Mouse (Mus musculus) megakaryocyte, embryonic 14.5 days (primary cell): ENCODE measurements around the gene Gm44579. TPM values are rescaled to one million over a fixed set of nuclear protein-coding genes. Genes with fewer than 3 reads are reported as not detected.

Experiments used
- H3K27me3 ChIP-seq: replicated peaks from 2 replicates; pipeline ENCODE3; 2012; ENCODE audit warnings: inconsistent platforms
- H3K36me3 ChIP-seq: replicated peaks from 2 replicates; pipeline ENCODE3; 2012; ENCODE audit warnings: low read length, inconsistent platforms, mixed read lengths
- H3K4me1 ChIP-seq: 2 replicates; pipeline ENCODE4 v1.6.1; 2012; ENCODE audit warnings: inconsistent platforms
- H3K4me3 ChIP-seq: replicated peaks from 2 replicates; pipeline ENCODE3; 2012; ENCODE audit warnings: moderate library complexity, mild to moderate bottlenecking, inconsistent platforms
- H3K9me3 ChIP-seq: 2 replicates; pipeline ENCODE4 v1.6.1; 2012; ENCODE audit warnings: inconsistent platforms
- FLI1 ChIP-seq: IDR thresholded peaks from 2 replicates; pipeline ENCODE4 v1.6.1; 2012; ENCODE audit warnings: low read length, inconsistent platforms, mixed read lengths
- GATA1 ChIP-seq: IDR thresholded peaks from 3 replicates; pipeline ENCODE4 v1.6.1; 2012; ENCODE audit warnings: mixed read lengths, low read length, inconsistent platforms, borderline replicate concordance
- polyA plus RNA-seq: library from polyadenylated mRNA; stranded (reverse); fragments of >175 nt; gene quantifications from 2 replicates; pipeline ENCODE4 v1.2.3, GENCODE M21; 2012; ENCODE audit warnings: low replicate concordance; ENCODE audit not compliant: insufficient read depth

The Gm44579 gene
- polyA plus RNA-seq, 1 experiment: not detected

DNA sequence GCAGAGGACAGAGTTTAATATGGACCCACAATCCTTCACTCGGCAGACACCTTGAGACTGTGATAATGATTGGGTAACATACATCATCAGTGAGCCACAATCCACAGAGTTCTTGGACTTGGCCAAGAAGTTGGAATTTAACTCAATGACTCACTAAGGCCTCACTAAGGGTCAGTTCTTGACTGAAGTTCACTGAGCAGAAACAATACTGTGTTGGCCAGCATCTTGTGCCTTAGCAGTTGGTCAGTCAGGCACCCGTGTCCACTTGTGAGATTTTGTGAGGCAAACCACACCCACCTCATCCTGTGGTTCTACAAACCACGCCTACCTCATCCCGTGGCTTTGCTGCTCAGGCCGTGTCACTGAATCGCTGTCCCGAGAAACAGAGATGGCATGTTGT is 11.1 kb downstream of the Gm44579 start:
- no peak overlapping the region for H3K4me3 ChIP-seq
- H3K9me3 ChIP-seq: no peaks in the 10 kb centered on the region
- no peaks in the 10 kb centered on the region for H3K4me1 ChIP-seq
- H3K36me3 ChIP-seq: no peaks in the 10 kb centered on the region
- TF ChIP-seq FLI1 (no peak), GATA1 (no peak)
- peaks cover 14% of the 10 kb centered on the region for H3K27me3 ChIP-seq

- H3K36me3 ChIP-seq: no peaks in the 10 kb centered on the region
- H3K4me1 ChIP-seq: no peaks in the 10 kb centered on the region
- no peak for TF ChIP-seq GATA1
- TF ChIP-seq FLI1: no peak
- H3K9me3 ChIP-seq: peaks cover 9% of the 10 kb centered on the region
- no peak within 1 kb of the TSS for H3K4me3 ChIP-seq
- H3K27me3 ChIP-seq: peaks cover 27% of the 10 kb centered on the region
These were observed 25.3 kb downstream of the Gm44579 start, which contains the start of gene Olfr288 for GRCm38 (mm10) chr15:98195442-98195841. Gene Olfr288, minus strand, starts transcription at chr15:98195542.

- TF ChIP-seq GATA1 (no peak), FLI1 (no peak)
- H3K4me3 ChIP-seq: no peak overlapping the region
- H3K4me1 ChIP-seq: peaks cover 29% of the 10 kb centered on the region
- no peaks in the 10 kb centered on the region for H3K9me3 ChIP-seq
- peaks cover 50% of the 10 kb centered on the region for H3K27me3 ChIP-seq
- no peaks in the 10 kb centered on the region for H3K36me3 ChIP-seq
These were observed 36.3 kb downstream of the Gm44579 start for GRCm38 (mm10) chr15:98184456-98184855.

- Histone ChIP-seq H3K36me3 (no peaks in the 10 kb centered on the region), H3K4me1 (peaks cover 29% of the 10 kb centered on the region), H3K9me3 (no peaks in the 10 kb centered on the region), H3K4me3 (peak overlapping the region; percentile 28), H3K27me3 (peaks cover 52% of the 10 kb centered on the region)
- TF ChIP-seq FLI1 (no peak), GATA1 (no peak)
These were observed 38.8 kb downstream of the Gm44579 start for GRCm38 (mm10) chr15:98181856-98182570.

DNA sequence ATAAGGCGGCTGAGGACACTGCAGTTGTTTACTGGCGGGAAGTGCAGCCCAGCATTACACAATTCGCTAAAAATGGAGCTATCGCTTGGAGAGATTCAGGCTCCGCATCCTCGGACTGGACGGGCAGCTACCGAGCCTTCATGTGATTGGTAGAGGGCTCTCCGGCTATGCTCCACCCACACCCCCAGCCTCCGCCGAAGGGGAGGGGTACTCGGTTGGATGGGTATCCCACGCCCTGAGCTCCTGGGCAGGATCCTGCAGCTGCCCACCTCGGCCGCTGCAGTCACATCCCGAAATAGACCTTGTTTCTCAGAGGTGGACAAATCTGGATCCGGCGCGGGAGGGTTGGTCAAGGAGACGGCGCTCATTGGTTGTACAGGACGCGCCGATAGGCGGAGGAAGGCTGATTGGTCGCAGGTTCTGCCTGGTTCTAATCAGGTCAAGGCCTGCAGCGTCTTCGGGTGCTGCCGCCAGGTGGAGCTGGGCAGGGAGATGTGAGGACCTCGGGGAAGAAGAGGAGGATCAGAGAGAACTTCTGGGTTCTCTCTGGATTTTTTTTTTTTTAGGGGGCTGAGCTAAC is 39.6 kb downstream of the Gm44579 start:
- TF ChIP-seq GATA1 (no peak), FLI1 (no peak)
- peak overlapping the region; percentile 90 for H3K4me3 ChIP-seq
- peaks cover 29% of the 10 kb centered on the region for H3K4me1 ChIP-seq
- no peaks in the 10 kb centered on the region for H3K9me3 ChIP-seq
- peaks cover 55% of the 10 kb centered on the region for H3K27me3 ChIP-seq
- H3K36me3 ChIP-seq: no peaks in the 10 kb centered on the region

GRCm38 (mm10) chr15:98180567-98181131 is 40.1 kb downstream of the Gm44579 start:
- Histone ChIP-seq H3K4me1 (peaks cover 27% of the 10 kb centered on the region), H3K27me3 (peaks cover 52% of the 10 kb centered on the region), H3K4me3 (peak overlapping the region; percentile 90), H3K36me3 (no peaks in the 10 kb centered on the region), H3K9me3 (no peaks in the 10 kb centered on the region)
- TF ChIP-seq GATA1 (no peak), FLI1 (no peak)

- Histone ChIP-seq H3K4me1 (peaks cover 20% of the 10 kb centered on the region), H3K36me3 (no peaks in the 10 kb centered on the region), H3K9me3 (no peaks in the 10 kb centered on the region), H3K4me3 (no peak overlapping the region), H3K27me3 (peaks cover 51% of the 10 kb centered on the region)
- TF ChIP-seq FLI1 (no peak), GATA1 (no peak)
These were observed 43.5 kb downstream of the Gm44579 start for GRCm38 (mm10) chr15:98177320-98177719.

DNA sequence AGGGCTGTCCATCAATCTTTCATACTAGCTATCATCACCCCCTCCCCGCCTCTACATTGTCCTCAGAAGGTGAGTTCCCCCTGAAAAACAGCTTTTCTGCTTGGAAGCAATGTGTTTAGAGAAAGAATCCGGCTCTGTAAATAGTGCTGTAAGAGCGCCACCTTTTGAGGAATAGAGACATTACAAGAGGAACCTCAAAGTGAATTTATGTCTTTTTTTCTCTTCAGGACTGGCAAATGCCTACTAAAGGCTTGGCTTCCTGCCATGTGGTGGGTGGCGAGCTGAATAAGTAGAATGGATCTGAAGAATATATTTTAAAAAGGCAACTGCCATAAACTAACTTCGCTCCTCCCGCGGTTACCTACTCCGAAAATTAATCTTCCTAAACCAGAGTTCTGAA is 47.0 kb downstream of the Gm44579 start:
- Histone ChIP-seq H3K4me1 (peaks cover 5% of the 10 kb centered on the region; the same call in 1 of the 2 replicates), H3K9me3 (no peaks in the 10 kb centered on the region), H3K27me3 (peaks cover 60% of the 10 kb centered on the region), H3K4me3 (no peak overlapping the region), H3K36me3 (no peaks in the 10 kb centered on the region)
- no peak for TF ChIP-seq FLI1
- TF ChIP-seq GATA1: no peak

DNA sequence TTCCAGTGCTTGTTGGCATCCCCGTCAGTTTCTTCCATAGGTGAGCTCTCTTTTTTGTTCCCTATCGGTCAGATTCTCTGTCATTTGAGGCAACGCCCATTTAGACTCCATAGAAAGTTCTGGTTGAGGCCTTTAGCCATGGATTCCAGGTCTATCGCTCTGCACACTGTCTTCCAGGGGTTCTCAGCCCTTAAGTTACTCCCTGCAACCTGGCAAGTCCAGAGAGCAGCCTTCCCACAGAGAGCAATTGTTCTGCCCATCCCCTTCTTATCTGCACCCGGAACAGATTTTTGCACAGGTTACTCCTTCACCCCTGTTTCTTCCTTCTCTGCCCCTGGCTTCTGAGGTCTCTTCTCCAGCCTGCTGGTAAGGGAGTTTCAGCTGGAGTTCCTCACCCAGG is 48.7 kb downstream of the Gm44579 start:
- peaks cover 72% of the 10 kb centered on the region for H3K27me3 ChIP-seq
- peaks cover 22% of the 10 kb centered on the region for H3K4me1 ChIP-seq
- no peaks in the 10 kb centered on the region for H3K36me3 ChIP-seq
- H3K4me3 ChIP-seq: no peak overlapping the region
- no peak for TF ChIP-seq FLI1
- no peak for TF ChIP-seq GATA1
- H3K9me3 ChIP-seq: no peaks in the 10 kb centered on the region

DNA sequence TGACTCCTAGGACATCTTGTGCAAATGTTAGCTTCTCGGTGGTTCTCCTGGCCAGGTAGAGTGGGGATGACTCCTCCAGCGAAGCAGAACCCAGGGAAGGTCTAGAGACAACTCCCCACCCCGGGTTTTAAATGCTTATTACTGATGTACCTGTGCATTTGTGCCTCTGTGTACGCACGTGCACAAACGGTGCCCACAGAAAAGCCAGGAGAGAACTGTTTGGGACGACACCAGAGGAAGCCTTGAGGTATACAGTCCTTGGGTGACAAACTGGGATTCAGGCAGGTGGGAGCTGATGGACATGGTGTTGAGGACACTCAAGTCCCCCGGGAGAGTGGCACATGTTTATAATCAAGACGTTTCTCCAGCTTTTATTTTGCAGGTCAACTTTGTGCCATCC is 49.9 kb downstream of the Gm44579 start:
- peaks cover 78% of the 10 kb centered on the region for H3K27me3 ChIP-seq

More for the DNA sequence above, 49.9 kb downstream of the Gm44579 start:
- Histone ChIP-seq H3K9me3 (no peaks in the 10 kb centered on the region), H3K36me3 (no peaks in the 10 kb centered on the region), H3K4me3 (no peak overlapping the region), H3K4me1 (peaks cover 22% of the 10 kb centered on the region)
- TF ChIP-seq FLI1 (no peak), GATA1 (no peak)
